Mouse (Mus musculus): Measurements from ENCODE around the gene Syngr3. TPM values are rescaled to one million over a fixed set of nuclear protein-coding genes. Genes with fewer than 3 reads are reported as not detected.

Gene Syngr3
- total and polyA plus RNA-seq, 3 experiments = 0.32 to 3.9 (median 0.33) TPM

DNA sequence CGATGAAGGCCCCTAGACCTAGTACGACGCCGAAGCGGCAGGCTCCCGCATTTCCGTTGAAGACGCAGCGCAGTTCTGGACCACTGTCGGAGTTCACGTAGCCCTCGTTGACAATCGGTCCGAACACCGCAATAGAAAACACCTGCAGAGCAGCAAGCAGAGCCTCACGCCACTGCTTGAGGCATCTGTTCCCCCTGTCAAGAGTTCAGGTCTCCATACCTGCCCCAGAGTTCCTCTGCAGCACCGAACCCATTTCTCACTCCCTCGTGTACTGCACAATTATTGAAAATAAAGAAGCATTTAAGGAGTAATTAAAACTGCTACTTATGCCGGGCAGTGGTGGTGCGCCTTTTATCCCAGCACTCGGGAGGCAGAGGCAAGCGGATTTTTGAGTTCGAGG lies 2.2 kb downstream of the Syngr3 start:
- in situ Hi-C loops (cut with MboI; ENCODE audit: low pct_ligation_motif_present, low pct_unique_long_range_greater_than_20kb, low sequenced_read_pairs) (no loop called here), dilution Hi-C loops (cut with MboI; ENCODE audit: extremely low pct_ligation_motif_present, extremely low pct_unique_long_range_greater_than_20kb, low sequenced_read_pairs) (no loop called here)
- Histone ChIP-seq H3K9ac (ENCODE audit: insufficient read depth, low read depth) (no peak overlapping the region), H3K79me2 (replicated peaks; ENCODE audit: control insufficient read depth, extremely low read depth, insufficient read depth, poor library complexity, severe bottlenecking) (no peaks in the 10 kb centered on the region), H3K4me2 (ENCODE audit: insufficient read depth, low read depth, poor library complexity, severe bottlenecking) (0 out of 2 replicates have a peak overlapping the region, but pooled peaks have one; percentile 66), H3K4me1 (ENCODE audit: control insufficient read depth in 1 of 2, insufficient read depth in 2 of 2) (peaks cover 13 to 20% of the 10 kb centered on the region in 2 experiments), H3K9me3 (replicated peaks; ENCODE audit: low read length) (no peaks in the 10 kb centered on the region), H3K27me3 (replicated peaks) (peaks cover 27% of the 10 kb centered on the region), H3K27ac (ENCODE audit: insufficient read depth, low read depth) (no peak overlapping the region), H3K4me3 (replicated peaks in 1 of 3; ENCODE audit: low read depth in 2 of 3, low read length in 2 of 3, poor library complexity in 1 of 3) (peak overlapping the region in 1 of 3 experiments; percentile 48), H3K36me3 (replicated peaks in 1 of 2; ENCODE audit: control insufficient read depth in 1 of 2, insufficient read depth in 1 of 2, low read length in 1 of 2) (peaks cover 0 to 4% of the 10 kb centered on the region in 2 experiments)
- DNase-seq (ENCODE audit: extremely low read depth) = no peak
- TF ChIP-seq ELF1 (IDR thresholded peaks at IDR 0.05; ENCODE audit: low read depth, low read length) = no peak
- TF ChIP-seq EP300 (IDR thresholded peaks at IDR 0.05; ENCODE audit: low read length) = no peak
- TF ChIP-seq HCFC1 (IDR thresholded peaks at IDR 0.05; ENCODE audit: low read depth, low read length) = no peak
- TF ChIP-seq NELFE (IDR thresholded peaks at IDR 0.05; ENCODE audit: low read depth, low read length) = no peak
- TF ChIP-seq RCOR1 (conservative IDR thresholded peaks at IDR 0.05; ENCODE audit: low read depth, low read length) = no peak

GRCm38 (mm10) chr17:24687146-24687595 lies 2.6 kb downstream of the Syngr3 start:
- Histone ChIP-seq H3K36me3 (replicated peaks in 1 of 2; ENCODE audit: control insufficient read depth in 1 of 2, insufficient read depth in 1 of 2, low read length in 1 of 2) (peaks cover under 1 to 4% of the 10 kb centered on the region in 2 experiments), H3K4me1 (ENCODE audit: control insufficient read depth in 1 of 2, insufficient read depth in 2 of 2) (peaks cover 9 to 16% of the 10 kb centered on the region in 2 experiments), H3K9me3 (replicated peaks; ENCODE audit: low read length) (no peaks in the 10 kb centered on the region), H3K27ac (ENCODE audit: insufficient read depth, low read depth) (no peak overlapping the region), H3K4me3 (replicated peaks in 1 of 3; ENCODE audit: low read depth in 2 of 3, low read length in 2 of 3, poor library complexity in 1 of 3) (peak overlapping the region; percentile 30 to 48 (median 45)), H3K9ac (ENCODE audit: insufficient read depth, low read depth) (peak overlapping the region; percentile 18; the same call in 1 of the 2 replicates), H3K4me2 (ENCODE audit: insufficient read depth, low read depth, poor library complexity, severe bottlenecking) (peak overlapping the region; percentile 66; the same call in 1 of the 2 replicates), H3K79me2 (replicated peaks; ENCODE audit: control insufficient read depth, extremely low read depth, insufficient read depth, poor library complexity, severe bottlenecking) (no peaks in the 10 kb centered on the region), H3K27me3 (replicated peaks) (peaks cover 27% of the 10 kb centered on the region)
- TF ChIP-seq ZC3H11A (IDR thresholded peaks at IDR 0.05; ENCODE audit: low read depth, low read length) (no peak), ZNF384 (IDR thresholded peaks at IDR 0.05; ENCODE audit: low read depth, low read length) (peak; percentile 81), ELF1 (IDR thresholded peaks at IDR 0.05; ENCODE audit: low read depth, low read length) (peak; percentile 49; the same call in 1 of the 2 replicates), ZKSCAN1 (IDR thresholded peaks at IDR 0.05; ENCODE audit: borderline replicate concordance, low read depth, low read length) (no peak), TCF12 (IDR thresholded peaks at IDR 0.05; ENCODE audit: low read depth, low read length) (no peak), RAD21 (IDR thresholded peaks at IDR 0.05; ENCODE audit: low read depth, low read length) (no peak), KAT2A (IDR thresholded peaks at IDR 0.05; ENCODE audit: insufficient replicate concordance, low read length) (no peak), E2F4 (IDR thresholded peaks at IDR 0.05; ENCODE audit: insufficient replicate concordance, low read depth, low read length) (no peak), POLR2AphosphoS2 (IDR thresholded peaks at IDR 0.05; ENCODE audit: low read depth, low read length) (no peak)
- peak; percentile 48 for DNase-seq (ENCODE audit: extremely low read depth)
- dilution Hi-C loops (cut with MboI; ENCODE audit: extremely low pct_ligation_motif_present, extremely low pct_unique_long_range_greater_than_20kb, low sequenced_read_pairs) (no loop called here), in situ Hi-C loops (cut with MboI; ENCODE audit: low pct_ligation_motif_present, low pct_unique_long_range_greater_than_20kb, low sequenced_read_pairs) (no loop called here)
